Mouse (Mus musculus) fat pad, adult 2 months (tissue): Measurements from ENCODE around the gene Gm12117.

Experiments
- DNase-seq: peaks from one replicate; pipeline ENCODE4 v3.0.0-alpha.2; 2011; ENCODE audit warnings: low read depth, low spot score; ENCODE audit errors: extremely low read depth

Gene Gm12117

GRCm38 (mm10) chr11:33276637-33277036 is at the start of gene Gm12117:
Gm12117 (minus strand) TSS chr11:33276737.
- DNase-seq: no peak

DNA sequence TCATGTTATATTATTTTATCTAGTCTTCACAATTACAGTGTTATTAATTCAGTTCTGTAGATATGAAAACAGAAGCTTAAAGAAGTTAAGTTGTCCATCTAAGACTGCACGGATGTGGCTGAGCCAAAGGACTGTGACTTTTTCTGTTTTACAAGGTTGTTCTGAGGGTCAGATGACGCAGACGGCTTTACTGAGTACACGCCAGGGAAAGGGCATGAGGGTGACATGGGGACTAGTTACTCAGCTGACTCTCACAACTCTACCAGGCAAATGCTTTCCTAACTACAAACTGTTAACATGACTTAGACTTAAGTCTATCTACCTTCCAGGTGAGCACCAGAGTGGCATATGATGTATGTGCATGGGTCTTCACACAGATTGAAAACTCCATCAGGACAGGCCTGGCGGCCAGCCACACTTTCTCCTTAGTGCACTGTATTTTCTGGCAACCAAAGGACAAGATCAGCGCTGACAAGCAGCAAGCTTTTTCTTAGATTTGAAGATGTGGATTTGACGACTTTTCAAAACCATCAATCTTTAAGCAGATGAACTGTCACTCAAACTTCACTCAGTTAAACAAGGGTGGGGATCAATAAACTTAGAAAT is 42.6 kb upstream of the Gm12117 start:
- no peak for DNase-seq

DNA sequence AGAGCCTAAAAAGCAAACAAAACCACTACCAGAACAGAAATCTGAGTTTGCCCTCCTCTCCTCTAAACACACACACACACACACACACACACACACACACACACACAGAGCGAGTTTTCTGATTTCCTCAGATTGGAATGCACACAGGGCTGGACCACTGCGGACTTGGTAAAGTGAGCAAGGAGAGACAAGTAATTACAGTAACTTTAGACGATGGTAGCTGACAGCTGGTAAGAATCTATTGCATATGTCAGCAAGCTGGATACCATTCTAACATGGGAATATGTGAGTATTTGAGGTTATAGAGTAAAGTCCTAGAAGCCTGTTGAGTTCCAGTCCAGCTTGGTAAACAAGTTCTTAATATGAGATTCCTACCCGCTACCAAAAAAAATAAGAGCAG is 33.0 kb upstream of the Gm12117 start:
- DNase-seq: no peak

- DNase-seq: no peak
These were observed 24.3 kb upstream of the Gm12117 start for GRCm38 (mm10) chr11:33300859-33301258.

DNA sequence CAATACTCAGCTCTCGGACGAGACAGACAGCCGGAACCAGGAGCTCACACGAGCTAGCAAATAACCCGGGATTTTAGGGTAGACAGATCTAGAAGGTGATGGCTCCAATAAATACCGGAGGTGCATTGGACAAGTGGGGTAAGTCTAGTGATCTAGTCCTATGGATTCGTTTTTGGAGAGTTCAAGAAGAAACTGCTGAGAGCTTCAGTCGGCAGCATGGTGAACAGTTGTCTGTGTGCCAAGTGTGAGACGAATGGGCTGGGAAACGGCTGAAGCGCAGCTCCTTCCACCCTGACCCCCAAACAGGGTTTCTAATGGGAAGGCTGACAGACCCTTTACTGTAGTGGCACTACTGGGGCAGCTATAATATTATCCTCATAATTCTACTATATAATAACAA is 22.8 kb upstream of the Gm12117 start:
- no peak for DNase-seq

- DNase-seq: no peak
These were observed 20.6 kb upstream of the Gm12117 start for GRCm38 (mm10) chr11:33297121-33297520.

- no peak for DNase-seq
These were observed 18.9 kb upstream of the Gm12117 start for GRCm38 (mm10) chr11:33295422-33295821.

- DNase-seq: no peak
These were observed 17.5 kb upstream of the Gm12117 start for GRCm38 (mm10) chr11:33294063-33294462.

- DNase-seq: no peak
These were observed 2.0 kb upstream of the Gm12117 start for GRCm38 (mm10) chr11:33278571-33278970.

- no peak for DNase-seq
These were observed 1.7 kb downstream of the Gm12117 start for GRCm38 (mm10) chr11:33274816-33275215.

DNA sequence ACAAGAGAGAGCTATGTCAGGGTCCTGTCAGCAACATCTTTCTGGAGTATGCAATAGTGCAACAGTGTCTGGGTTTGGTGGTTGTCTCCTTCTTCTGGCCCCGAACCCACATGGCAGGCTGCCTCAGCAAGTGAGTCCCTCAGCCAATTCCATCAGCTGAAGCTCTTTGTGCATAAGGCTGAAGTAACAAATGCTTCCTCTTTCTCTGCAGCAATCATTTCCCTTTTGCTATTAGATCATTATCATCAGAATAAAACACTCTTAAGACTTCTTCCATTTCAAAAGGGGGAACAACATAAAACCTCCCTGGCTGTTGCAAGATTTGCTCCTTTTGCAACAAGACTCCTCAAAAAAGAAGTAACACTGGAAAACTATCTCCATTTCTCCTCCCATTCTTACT is 2.2 kb downstream of the Gm12117 start:
- DNase-seq: no peak

- no peak for DNase-seq
These were observed 36.2 kb downstream of the Gm12117 start for GRCm38 (mm10) chr11:33240295-33240694.

DNA sequence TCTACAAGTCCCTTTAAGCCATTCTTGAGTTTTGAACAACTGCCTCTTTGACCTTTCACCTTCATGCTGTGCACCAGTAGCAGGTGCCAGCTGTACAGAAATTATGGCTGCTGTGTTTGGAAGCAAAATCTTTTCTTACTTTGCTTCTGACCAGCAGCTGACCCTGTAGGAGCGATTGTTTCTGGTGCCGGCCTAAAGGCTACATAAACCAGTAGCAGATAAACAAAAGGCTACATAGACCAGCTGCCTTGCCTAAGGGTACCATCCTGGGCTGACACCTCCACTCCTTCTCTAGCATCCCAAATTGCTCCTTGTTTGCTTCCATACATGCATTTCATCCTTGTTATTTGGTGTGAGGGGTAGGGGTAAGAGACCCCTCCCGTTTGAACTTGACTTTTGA is 42.4 kb downstream of the Gm12117 start:
- no peak for DNase-seq

GRCm38 (mm10) chr11:33232056-33232455 is 44.5 kb downstream of the Gm12117 start:
- DNase-seq: no peak

GRCm38 (mm10) chr11:33228186-33228585 is 48.4 kb downstream of the Gm12117 start:
- DNase-seq: no peak

DNA sequence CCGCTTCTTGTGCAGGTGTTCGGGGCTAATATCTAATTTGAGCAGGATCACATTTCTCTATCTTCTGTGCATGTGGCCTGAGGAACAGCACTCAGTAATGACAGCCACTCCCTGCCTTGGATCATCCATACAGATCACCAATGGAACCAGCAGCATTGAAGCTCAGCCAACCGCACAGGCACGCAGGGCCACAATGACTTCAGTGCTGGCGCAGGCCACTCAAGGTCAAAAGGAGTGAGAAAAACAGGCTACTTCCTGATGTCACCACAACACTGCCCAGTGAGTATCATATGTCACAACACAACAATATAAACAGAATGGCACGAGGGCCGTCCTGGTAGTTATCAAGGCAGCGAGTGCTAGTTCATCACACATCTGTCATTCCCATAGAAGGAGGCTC is 50.0 kb downstream of the Gm12117 start:
- DNase-seq: no peak
